Mouse (Mus musculus) hindbrain, embryonic 16.5 days (tissue): ENCODE data around the gene Dnajc4. TPM values are rescaled to one million over a fixed set of nuclear protein-coding genes. Genes with fewer than 3 reads are reported as not detected.
A peak's percentile ranks its signal among the peaks of the same experiment; 100 is the strongest.

Source experiments
- ATAC-seq: fragments of 200-750 bp; cut with Nextera tagmentation; 2 replicates; pipeline ENCODE4 v1.8.0; 2017; ENCODE audit warnings: moderate TSS enrichment, moderate library complexity
- H3K27ac ChIP-seq: fragments of 300-500 bp; sonication (generic); 2 replicates; pipeline ENCODE4 v1.5.1; 2014; ENCODE audit warnings: low read depth, mild to moderate bottlenecking, control low read depth, low read length, moderate library complexity
- H3K27me3 ChIP-seq: fragments of 300-500 bp; sonication (generic); replicated peaks from 2 replicates; pipeline ENCODE4 v1.6.1; 2014; ENCODE audit warnings: low read length; ENCODE audit not compliant: control insufficient read depth, insufficient read depth
- H3K36me3 ChIP-seq: fragments of 300-500 bp; sonication (generic); 2 replicates; pipeline ENCODE4 v1.6.1; 2014; ENCODE audit warnings: mild to moderate bottlenecking, low read length, moderate library complexity, mixed read lengths; ENCODE audit not compliant: control insufficient read depth, insufficient read depth
- H3K4me1 ChIP-seq: fragments of 300-500 bp; sonication (generic); 2 replicates; pipeline ENCODE4 v1.6.1; 2014; ENCODE audit warnings: low read depth, low read length; ENCODE audit not compliant: control insufficient read depth, insufficient read depth
- H3K4me2 ChIP-seq: fragments of 300-500 bp; sonication (generic); 2 replicates; pipeline ENCODE4 v1.6.1; 2014; ENCODE audit warnings: mild to moderate bottlenecking, low read length, control low read depth, moderate library complexity
- H3K4me3 ChIP-seq: fragments of 300-500 bp; sonication (generic); 2 replicates; pipeline ENCODE4 v1.5.1; 2014; ENCODE audit warnings: mild to moderate bottlenecking, low read length, control low read depth, moderate library complexity
- H3K9ac ChIP-seq: fragments of 300-500 bp; sonication (generic); 2 replicates; pipeline ENCODE4 v1.6.1; 2014; ENCODE audit warnings: low read depth, mild to moderate bottlenecking, control low read depth, low read length, moderate library complexity
- H3K9me3 ChIP-seq: fragments of 300-500 bp; sonication (generic); 2 replicates; pipeline ENCODE4 v1.6.1; 2014; ENCODE audit warnings: mild to moderate bottlenecking, low read length, moderate library complexity; ENCODE audit not compliant: control insufficient read depth
- WGBS: fragments of 180-500 bp; shearing (Covaris S2); extraction: QIAGEN DNeasy Blood & Tissue Kit; methylation state at CpG from one replicate; pipeline ENCODE4 v1.1.7; 2014; 5-methylcytosine and 5-hydroxymethylcytosine counted together
- polyA plus RNA-seq: library from polyadenylated mRNA; unstranded; fragments of >200 nt; fragmentation: Nextera tagmentation; extraction: Ambion mirVana; gene quantifications from 2 replicates; pipeline ENCODE4 v1.2.1, GENCODE M21; 2015

The Dnajc4 gene
- polyA plus RNA-seq, 1 experiment from 2014 or later: 24.8 TPM

DNA sequence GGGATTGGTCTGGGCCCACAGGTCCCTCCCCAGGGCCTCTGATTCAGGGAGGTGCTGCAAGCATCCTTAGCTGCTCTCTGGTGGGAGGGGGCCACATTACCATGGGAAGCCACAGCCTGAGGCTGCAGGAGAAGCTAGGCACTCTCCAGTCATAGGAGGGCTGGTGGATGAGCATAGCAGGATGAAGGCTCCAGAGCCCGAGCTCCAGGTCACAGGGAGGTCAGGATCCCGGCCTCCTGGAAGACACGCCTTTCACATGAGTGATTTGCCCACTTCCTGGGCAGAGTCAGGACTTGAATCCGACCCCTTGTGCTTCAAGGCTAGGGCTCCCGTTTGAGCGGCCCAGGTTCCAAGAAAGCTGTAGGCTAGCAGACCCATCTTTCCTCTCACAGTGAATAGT lies 20.7 kb downstream of the Dnajc4 start:
- Histone ChIP-seq H3K4me2 (no peak overlapping the region), H3K27ac (no peak overlapping the region)
- 41% methylated on average over 6 of the region's 6 CpGs for whole genome bisulfite sequencing

DNA sequence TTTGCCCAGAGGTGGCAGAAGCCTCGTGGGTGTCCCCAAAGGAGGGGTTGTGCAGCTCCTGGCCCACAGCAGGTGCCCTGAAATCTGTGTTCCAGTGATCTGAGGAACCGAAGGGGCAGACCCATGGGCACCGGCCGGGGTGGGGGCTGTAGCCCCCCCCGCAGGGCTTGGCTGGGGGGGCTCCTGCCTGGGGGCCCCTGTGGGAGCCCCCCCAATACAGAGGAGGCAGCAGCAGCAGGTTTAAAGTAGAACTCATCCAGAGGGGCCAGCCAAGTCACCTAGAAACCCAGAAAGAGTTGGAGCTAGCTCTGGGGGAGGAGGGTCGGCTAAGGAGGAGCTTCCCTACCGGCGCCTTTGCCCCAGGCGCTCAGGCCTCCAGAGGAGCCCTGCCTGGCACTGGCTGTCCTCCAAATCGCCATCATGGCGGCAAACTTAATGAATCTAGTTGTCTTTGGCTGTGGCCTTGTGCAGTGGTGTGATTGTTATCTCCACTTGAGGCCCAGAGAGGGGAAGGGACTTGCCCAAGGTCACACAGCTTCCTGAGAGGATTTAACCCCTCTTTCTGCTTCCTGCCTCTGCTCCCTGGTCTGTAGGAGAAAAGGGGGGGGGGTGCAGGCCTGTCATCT lies 21.8 kb downstream of the Dnajc4 start:
- Histone ChIP-seq H3K27ac (no peak overlapping the region), H3K9me3 (no peaks in the 10 kb centered on the region), H3K27me3 (peaks cover 10% of the 10 kb centered on the region), H3K4me2 (peak overlapping the region; percentile 54), H3K4me3 (no peak overlapping the region), H3K36me3 (no peaks in the 10 kb centered on the region), H3K4me1 (peaks cover 15% of the 10 kb centered on the region), H3K9ac (peak overlapping the region; percentile 1; the same call in 1 of the 2 replicates)
- WGBS: 10% methylated on average over 11 of the region's 11 CpGs
- no peak for ATAC-seq

More for the DNA sequence above, 20.7 kb downstream of the Dnajc4 start:
- H3K9me3 ChIP-seq: no peaks in the 10 kb centered on the region
- peaks cover 10% of the 10 kb centered on the region for H3K27me3 ChIP-seq
- H3K4me1 ChIP-seq: peaks cover 24% of the 10 kb centered on the region
- no peaks in the 10 kb centered on the region for H3K36me3 ChIP-seq
- no peak overlapping the region for H3K4me3 ChIP-seq
- H3K9ac ChIP-seq: peak overlapping the region; percentile 5; the same call in 1 of the 2 replicates
- ATAC-seq: no peak

DNA sequence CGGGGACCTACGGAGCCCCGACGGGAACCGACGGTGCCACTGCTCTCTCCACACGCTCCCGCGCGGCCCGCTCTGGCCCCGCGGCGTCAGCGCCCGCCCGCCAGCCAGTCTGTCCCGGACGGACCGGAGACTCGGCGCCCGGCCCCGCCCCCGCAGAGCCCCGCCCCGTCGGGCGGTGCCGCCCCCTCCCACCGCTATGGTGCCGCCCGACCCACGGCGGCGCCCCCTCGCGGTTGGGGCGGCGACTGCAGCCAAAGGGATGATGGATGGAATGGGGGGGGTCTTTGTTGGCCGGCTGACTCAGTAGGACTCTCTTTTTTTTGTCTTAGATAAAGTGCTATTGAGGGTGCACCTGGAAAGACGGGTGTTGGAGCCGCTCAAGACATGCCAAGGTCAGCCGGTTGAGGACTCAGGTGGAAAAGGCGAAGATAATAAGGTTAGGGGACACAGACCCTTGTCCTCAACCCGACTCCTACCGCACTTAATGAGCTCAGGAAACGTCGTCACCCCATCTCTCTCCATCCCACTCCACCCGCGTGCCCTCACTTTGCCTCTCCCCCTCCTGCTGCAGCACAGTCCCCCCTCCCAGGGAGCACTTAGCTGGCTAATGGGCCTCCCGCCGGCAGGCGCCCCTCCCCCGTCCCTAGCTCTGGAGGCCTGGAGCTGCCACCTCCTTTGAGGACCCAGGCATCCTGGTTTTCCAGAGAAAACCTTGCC lies 22.5 kb downstream of the Dnajc4 start:
- Histone ChIP-seq H3K27me3 (peaks cover 10% of the 10 kb centered on the region), H3K4me1 (peaks cover 15% of the 10 kb centered on the region), H3K9me3 (no peaks in the 10 kb centered on the region), H3K9ac (peak overlapping the region; percentile 67), H3K36me3 (no peaks in the 10 kb centered on the region), H3K4me3 (peak overlapping the region; percentile 49), H3K4me2 (peak overlapping the region; percentile 54), H3K27ac (no peak overlapping the region)
- ATAC-seq: peak; percentile 13; the same call in 1 of the 2 replicates
- under 1% methylated on average over 55 of the region's 55 CpGs for WGBS

DNA sequence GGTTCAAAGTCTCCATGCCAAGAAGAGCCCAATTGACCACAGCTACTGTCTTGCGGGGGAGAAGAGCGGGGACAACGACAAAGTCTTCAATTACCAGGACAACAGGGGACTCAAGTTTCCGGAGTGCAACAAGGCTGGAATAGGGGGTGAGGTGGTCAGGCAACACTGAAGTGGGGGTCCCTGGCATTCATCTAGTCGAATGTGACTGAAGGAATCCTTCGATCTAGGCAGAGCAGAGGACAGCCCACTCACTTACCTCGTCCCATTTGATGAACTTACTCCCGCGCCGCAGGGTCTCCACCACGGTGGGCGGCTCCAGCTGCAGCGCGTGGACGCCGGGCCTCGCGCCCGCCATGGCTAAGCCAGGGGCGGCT lies 23.1 kb downstream of the Dnajc4 start:
- peaks cover 10% of the 10 kb centered on the region for H3K27me3 ChIP-seq
- no peak overlapping the region for H3K27ac ChIP-seq
- no peaks in the 10 kb centered on the region for H3K9me3 ChIP-seq
- under 1% methylated on average over 20 of the region's 20 CpGs for WGBS
- H3K4me1 ChIP-seq: peaks cover 15% of the 10 kb centered on the region
- peak overlapping the region; percentile 49 for H3K4me3 ChIP-seq
- no peaks in the 10 kb centered on the region for H3K36me3 ChIP-seq
- peak overlapping the region; percentile 67 for H3K9ac ChIP-seq
- no peak for ATAC-seq
- peak overlapping the region; percentile 54 for H3K4me2 ChIP-seq

DNA sequence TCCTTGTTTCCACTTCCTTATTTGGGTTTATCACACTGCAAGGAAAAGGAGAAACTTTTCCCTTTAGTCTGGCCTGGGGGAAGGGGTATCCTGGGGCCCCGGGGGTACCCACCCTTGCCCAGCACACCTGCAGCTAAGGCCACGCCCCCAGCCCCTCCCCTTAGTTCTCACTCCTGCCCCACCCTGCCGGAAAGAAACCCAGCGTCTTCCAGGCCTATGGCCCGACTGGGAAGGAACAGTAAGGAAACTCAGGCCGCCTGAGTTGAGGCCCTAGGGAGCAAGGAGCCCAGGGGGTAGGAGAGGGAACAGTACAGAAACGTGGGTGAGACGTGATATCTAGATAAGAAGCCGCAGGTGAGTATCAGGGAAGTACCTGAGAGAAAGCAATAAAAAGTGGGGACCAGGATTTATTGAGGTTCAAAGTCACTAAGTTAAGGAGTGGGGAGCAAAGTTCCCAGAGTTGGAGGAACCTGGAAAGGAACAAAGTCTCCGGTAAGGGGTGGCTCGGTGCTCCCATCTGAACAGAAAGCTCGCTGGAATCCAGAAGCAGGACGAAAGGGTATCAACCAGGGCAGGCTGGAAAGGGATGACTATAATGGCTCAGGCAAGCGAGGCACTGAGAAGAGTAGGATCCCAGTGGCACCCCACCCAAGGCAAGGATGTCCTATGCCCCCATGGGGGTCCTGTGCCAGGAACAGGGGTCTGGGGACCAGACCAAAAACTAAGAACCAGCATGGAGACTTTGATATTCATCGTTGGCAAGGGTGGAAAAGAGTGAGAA lies 23.7 kb downstream of the Dnajc4 start:
- peaks cover 11% of the 10 kb centered on the region for H3K4me1 ChIP-seq
- peak overlapping the region; percentile 54 for H3K4me2 ChIP-seq
- peak overlapping the region; percentile 7; the same call in 1 of the 2 replicates for H3K9ac ChIP-seq
- ATAC-seq: no peak
- H3K9me3 ChIP-seq: no peaks in the 10 kb centered on the region
- H3K27ac ChIP-seq: no peak overlapping the region
- H3K27me3 ChIP-seq: peaks cover 10% of the 10 kb centered on the region
- H3K36me3 ChIP-seq: no peaks in the 10 kb centered on the region
- WGBS: 15% methylated on average over 15 of the region's 15 CpGs
- H3K4me3 ChIP-seq: peak overlapping the region; percentile 49

DNA sequence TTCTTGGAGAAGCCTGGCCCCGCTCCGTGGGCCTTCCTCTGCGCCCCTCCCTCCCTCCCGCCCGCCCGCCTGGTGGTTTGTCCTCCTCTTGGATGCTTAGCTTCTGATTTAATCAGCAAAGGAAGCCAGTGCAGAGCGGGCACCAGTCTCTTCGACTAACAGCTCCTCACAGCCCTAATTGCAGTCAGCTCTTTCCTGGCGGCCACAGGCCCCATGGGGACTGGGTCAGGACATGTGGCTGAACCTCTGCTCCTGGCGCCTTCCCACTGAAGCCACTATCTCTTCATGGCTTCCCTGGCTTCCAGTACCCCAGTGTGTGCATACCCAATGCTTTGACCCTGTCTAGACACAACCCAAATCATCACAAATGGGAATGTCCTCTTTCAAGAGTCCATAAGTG lies 35.9 kb downstream of the Dnajc4 start:
- H3K4me3 ChIP-seq: no peak overlapping the region
- no peak overlapping the region for H3K27ac ChIP-seq
- WGBS: 85% methylated on average over 10 of the region's 10 CpGs
- H3K4me2 ChIP-seq: no peak overlapping the region
- H3K9ac ChIP-seq: no peak overlapping the region
- no peaks in the 10 kb centered on the region for H3K27me3 ChIP-seq
- ATAC-seq: no peak
- peaks cover 6% of the 10 kb centered on the region; the same call in 1 of the 2 replicates for H3K36me3 ChIP-seq
- H3K4me1 ChIP-seq: peaks cover 11% of the 10 kb centered on the region
- no peaks in the 10 kb centered on the region for H3K9me3 ChIP-seq

DNA sequence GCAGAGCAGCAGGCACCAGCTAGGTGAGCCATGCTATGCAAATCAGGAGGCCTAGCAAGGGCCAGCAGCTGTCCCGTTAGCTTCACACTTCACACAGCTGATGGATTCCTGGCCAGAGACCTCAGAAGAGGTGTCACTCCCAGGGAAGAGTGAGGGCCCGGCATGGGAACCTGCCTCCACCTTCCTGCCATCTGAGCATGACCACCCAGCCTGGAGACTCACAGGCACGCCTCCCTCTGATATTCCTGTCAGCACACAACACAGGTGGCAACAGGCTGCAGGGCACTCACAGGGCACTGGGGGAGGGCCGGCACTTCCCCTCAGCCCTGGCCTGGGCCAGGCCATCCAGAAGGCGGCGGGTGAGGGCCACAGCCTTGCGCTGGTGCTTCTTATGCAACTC lies 36.9 kb downstream of the Dnajc4 start:
- Histone ChIP-seq H3K27me3 (no peaks in the 10 kb centered on the region), H3K4me2 (no peak overlapping the region), H3K36me3 (peaks cover 6% of the 10 kb centered on the region; the same call in 1 of the 2 replicates), H3K4me1 (peaks cover 11% of the 10 kb centered on the region), H3K9ac (no peak overlapping the region), H3K9me3 (no peaks in the 10 kb centered on the region), H3K27ac (no peak overlapping the region), H3K4me3 (no peak overlapping the region)
- ATAC-seq: no peak
- WGBS: 96% methylated on average over 7 of the region's 7 CpGs

DNA sequence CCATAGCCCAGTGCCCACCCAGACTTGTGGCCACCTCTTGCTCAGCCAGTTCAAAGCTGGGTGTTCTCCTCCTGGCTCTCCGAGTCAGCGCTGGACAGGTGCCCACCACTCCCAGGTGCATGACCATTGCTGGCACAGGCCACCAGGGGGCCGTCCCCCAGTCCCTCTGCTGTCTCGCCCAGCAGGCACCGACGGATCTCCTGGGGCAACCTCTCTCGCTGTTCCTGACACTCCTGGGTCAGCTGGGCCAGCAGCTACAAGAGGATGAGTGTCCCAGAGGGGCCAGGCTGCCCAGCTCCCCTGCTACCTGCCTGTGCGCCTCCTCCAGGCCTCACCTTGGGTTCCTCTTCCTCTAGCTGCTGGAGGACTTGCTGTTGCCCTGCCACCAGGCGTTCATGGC lies 38.3 kb downstream of the Dnajc4 start:
- no peak overlapping the region for H3K4me2 ChIP-seq
- H3K9ac ChIP-seq: no peak overlapping the region
- no peak for ATAC-seq
- no peak overlapping the region for H3K27ac ChIP-seq
- no peak overlapping the region for H3K4me3 ChIP-seq
- H3K4me1 ChIP-seq: peaks cover 19% of the 10 kb centered on the region
- no peaks in the 10 kb centered on the region for H3K27me3 ChIP-seq
- peaks cover 6% of the 10 kb centered on the region; the same call in 1 of the 2 replicates for H3K36me3 ChIP-seq
- WGBS: 56% methylated on average over 9 of the region's 9 CpGs
- no peaks in the 10 kb centered on the region for H3K9me3 ChIP-seq

DNA sequence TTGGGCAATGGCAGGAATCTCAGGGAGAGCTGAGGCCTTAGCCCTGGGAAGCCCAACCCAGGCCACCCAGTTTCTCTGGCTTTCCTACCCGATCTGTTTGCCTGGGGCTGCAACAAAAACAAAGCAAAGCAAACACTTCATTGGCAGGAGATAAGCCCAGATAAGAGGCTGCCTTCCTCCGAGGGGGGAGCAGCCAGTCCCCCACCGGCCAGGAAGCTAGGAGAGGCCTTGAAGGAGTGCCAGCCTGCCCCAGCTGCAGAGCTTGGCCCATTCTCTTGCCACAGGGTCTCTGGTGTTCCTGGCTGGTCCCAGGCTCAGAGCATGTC lies 39.7 kb downstream of the Dnajc4 start:
- ATAC-seq: no peak
- peak overlapping the region; percentile 96 for H3K27ac ChIP-seq

More for the DNA sequence above, 39.7 kb downstream of the Dnajc4 start:
- H3K27me3 ChIP-seq: no peaks in the 10 kb centered on the region
- WGBS: 36% methylated on average over 3 of the region's 3 CpGs
- H3K9ac ChIP-seq: peak overlapping the region; percentile 77
- H3K4me2 ChIP-seq: peak overlapping the region; percentile 98
- peaks cover 6% of the 10 kb centered on the region; the same call in 1 of the 2 replicates for H3K36me3 ChIP-seq
- H3K4me1 ChIP-seq: peaks cover 19% of the 10 kb centered on the region
- H3K9me3 ChIP-seq: no peaks in the 10 kb centered on the region
- peak overlapping the region; percentile 61; the same call in 1 of the 2 replicates for H3K4me3 ChIP-seq
